Mouse (Mus musculus) urinary bladder, adult 18-20 months (tissue): Measurements from ENCODE around the gene Naa38.

ENCODE experiments used
- DNase-seq, 2 experiments: peaks; one replicate each; pipeline ENCODE4 v3.0.0; 2022; ENCODE audit warnings: low spot score in 2 of 2, mixed read lengths in 2 of 2

Naa38 gene

DNA sequence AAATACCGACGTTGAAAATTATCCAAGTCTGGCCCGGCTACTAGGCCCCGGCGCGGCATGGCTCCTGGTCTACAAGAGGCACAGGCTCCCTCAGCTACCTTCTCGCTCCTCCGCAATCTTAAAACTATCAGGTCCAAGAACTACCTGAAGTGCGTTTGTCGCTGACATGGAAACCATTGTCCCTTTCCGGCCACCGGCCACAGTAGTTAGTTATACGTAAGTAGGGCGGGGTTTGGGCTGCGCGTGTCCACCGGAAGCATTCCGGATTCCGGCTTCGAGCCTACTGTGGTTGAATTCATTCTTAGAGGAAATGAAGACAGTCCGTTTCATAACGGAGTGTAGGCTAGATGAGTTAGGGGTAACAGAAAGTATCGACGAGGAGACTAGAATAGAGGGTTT is at the start of gene Naa38, which contains the start of gene Cyb5d1:
Naa38 (plus strand) TSS at position 253 of the 399 bp plus-strand sequence.
Cyb5d1 (minus strand) TSS at position 397 of the 399 bp plus-strand sequence.
- peak; percentile 80 to 83 for DNase-seq

DNA sequence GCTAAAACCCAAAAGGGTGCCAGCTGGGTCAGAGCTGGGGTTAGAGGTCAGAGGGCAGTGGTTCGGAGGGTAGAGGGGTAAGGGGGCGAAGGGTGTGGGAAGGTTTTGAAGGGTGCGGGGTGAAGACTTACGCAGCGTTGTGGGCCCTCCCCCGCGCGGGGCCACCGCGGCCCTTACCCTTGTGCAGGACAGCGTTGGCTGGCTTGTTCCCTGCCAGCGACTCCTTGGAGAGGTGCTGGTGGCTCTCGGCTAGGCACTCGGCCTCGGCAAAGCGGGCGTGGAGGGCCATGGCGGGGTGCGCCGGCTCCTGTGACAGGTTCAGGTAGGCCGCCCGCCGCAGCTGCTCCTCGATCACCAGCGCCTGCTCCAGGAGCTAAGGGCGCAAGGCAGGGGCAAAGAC is 48.8 kb upstream of the Naa38 start:
- DNase-seq, result no peak

GRCm38 (mm10) chr11:69356544-69356943 is 38.7 kb upstream of the Naa38 start:
- DNase-seq, result no peak

DNA sequence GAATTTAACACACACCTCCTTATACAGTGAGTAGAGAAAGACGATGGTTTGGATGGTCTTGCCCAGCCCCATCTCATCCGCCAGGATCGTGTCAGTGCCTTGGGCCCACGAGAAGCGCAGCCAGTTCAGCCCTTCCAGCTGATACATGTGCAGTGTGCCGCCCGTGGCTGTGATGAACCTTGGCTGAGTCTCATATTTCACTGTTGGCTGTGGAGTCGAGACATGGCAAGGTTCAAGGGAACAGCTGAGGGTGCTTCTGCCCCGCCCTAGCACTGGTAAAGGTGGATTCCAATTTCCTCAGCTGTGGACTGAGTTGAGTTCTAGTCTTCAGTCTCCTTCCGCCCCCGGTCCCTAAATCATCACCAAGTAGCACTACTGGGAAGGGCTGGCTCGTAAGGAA is 37.6 kb upstream of the Naa38 start:
- no peak for DNase-seq

GRCm38 (mm10) chr11:69362021-69362420 is 33.3 kb upstream of the Naa38 start:
- DNase-seq, result no peak

DNA sequence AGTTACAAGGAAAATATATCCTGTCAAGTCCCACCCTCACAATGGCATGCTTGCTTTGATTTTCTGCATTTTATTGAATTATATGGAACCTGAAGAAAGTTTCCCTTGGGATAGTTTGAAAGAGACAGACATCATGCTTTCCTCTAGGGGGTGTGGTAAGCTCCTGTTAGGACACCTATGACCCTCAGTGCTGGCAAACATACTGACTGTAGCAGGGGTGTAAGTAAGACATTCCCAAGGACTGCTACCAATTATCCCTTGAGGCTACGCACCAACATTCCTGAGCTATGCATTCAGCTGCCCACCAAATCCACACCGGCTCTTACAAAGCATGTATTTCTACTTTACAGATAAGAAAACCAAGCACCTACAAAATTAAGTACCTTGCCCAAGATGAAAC is 32.8 kb upstream of the Naa38 start:
- DNase-seq, result no peak

- no peak for DNase-seq
Measured at GRCm38 (mm10) chr11:69364376-69364775, 30.9 kb upstream of the Naa38 start.

DNA sequence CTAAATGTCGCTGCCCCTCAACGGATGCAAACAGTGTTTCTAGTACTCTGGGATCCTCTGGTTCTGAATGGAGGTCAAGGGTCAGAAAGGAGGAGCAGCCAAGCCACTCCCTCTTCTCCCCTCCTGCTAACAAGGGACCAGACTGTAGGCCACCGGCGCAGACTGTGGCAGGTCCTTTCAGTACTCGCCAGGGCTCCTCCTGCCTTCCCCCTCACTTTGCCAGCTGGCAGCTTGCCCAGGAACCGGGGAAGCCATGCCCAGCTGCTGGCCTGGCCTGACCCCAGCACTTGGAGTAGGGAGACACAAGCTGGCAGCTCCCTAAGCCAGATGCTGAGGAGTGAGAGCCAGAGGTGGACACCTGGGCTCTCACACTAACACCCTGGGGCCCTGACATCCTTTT is 30.4 kb upstream of the Naa38 start:
- peak; percentile 86 to 88 for DNase-seq

- DNase-seq, result peak; percentile 44 to 54
Measured at GRCm38 (mm10) chr11:69365722-69366121, 29.6 kb upstream of the Naa38 start.

DNA sequence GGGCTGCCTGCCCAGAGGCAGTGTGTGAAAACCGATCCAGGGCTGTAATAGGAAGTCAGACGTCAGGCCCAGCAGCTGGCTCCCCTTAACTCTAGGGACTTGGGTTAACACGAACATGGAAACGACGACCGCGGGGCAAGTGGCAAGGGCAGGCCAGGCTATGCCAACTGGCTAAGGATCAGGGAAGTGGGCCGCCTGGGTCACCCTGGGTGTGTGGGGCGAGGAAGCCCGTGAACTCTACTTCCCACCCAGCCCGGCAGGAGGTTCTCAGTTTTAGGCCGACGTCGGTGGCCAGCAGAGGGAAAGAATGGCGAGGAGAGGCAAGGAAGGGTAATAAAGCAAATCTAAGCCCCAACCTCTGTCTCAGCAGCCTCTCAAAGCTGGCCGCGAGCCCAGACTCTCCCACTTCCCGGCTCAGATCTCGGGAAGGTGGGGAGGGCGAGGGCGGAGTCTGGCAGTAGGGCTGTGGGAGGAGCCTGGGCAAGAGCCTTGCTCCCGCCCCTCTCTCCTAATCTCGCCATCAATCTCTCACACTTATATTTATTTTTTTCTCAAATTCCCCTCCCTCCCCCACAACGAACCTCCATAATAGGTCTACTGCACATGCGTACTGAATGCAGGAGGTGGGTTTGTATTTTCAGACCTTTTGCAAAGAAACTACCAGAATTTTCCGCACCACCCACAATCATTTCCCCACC is 29.0 kb upstream of the Naa38 start:
- peak; percentile 90 to 94 for DNase-seq

GRCm38 (mm10) chr11:69366855-69367615 is 28.3 kb upstream of the Naa38 start:
- peak in 1 of 2 experiments; percentile 34 for DNase-seq

DNA sequence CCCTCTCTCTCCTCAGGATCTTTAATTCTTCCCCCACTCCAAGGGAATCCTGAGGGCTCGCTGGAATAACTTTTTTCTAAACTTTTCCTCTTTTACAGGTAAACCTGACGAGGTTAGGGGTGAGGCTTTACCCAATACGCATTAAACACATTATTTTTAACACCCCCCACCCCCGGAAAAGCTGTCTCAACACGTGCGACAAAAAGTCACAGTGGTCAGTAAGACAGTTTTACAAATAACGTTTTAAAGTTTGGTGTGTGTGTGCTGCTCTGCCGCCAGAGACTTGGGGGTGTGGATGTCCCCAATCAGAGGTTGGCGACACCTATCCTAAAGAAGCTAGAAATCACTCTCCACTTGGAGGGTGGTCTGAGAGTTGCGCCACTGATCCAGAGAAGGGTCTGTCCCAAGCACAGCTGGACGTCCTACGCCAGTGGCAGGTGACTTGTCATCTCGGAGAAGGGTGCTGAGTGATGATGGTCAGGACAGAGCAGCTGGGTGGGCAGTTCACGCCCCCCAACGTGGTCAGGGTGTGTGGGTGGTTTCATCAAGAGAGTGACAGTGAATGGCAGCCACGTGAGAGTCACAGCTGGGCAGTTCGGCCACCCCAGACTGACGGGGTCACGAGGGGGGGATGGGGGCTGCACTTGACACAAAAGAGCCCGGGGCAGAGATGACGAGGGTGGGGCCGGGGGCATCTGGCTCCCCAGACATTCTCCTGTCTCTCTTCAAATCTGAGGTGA is 27.5 kb upstream of the Naa38 start:
- DNase-seq, result peak in 1 of 2 experiments; percentile 44

GRCm38 (mm10) chr11:69368356-69369214 is 26.7 kb upstream of the Naa38 start:
- DNase-seq, result peak in 1 of 2 experiments; percentile 49

DNA sequence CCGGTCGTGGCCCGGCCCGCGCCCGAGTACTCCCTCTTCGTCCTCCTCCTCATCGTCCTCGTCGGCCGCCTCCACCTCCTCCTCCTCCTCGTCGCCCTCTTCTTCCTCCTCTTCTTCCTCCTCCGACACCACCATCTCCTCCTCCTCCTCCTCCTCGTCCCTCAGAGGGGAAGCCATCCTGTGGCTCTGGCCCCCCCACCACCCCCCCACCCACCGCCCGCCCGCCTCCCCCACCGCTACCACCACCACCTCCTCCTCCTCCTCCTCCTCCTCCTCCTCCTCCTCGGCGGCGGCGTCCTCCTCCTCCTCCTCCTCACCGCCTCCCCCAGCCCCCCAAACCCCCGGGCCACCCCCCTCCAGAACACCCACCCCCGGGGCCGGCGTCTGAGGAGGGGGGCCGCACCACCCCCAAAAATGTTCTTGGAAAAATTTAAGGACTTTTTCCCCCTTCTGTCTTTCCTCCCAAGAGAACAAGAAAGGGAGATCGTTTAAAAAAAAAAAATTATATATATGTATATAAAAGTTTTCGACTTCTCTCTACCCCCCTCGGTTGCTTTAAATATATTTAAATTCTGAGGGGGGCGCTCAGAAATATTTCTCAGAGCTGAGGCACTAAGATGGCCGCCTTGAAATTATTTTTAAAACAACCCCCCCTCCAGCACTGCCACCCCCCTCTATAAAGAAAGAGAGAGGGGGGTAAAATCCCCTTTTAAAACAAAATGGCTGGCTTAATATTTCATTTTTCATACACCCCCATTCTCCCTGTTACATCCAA is 25.9 kb upstream of the Naa38 start, which contains the start of gene Chd3:
Chd3 (minus strand) TSS at position 192 of the 775 bp plus-strand sequence.
- no peak for DNase-seq

DNA sequence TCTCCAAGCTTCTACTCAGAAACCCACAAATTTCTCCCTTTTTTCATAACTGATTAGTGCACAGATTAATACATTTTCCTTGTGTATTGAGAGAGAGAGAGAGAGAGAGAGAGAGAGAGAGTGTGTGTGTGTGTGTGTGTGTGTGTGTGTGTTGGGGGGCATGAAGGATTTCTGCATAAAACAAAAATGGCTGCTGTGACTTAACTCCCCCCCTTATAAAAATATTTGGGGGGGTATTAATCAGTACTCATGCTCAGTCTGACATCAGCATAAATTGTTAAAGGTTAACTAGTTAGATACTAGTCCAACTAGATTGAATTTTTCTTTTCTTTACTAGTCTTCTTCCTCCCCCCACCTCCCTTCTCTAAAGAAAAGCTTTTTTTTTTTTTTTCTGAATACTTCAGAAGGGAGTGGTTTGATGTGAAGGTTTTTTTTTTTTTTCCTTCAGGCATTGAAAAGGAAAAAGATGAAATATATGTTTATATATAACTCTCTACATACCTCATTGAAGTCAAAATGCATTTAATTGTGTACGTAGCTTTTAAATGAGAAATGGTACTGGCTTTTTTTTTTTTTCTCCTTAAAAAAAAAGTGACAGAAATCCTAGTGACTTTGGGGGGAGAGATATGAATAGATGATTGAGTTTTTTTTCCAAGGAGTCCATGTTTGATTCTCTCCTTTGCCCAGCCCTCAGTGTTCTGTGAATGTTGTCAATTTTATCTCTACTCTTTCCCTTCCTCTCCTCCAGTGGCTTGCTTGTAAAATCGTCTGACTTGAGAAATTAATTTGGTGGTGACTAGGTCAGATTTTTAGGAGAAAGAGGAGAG is 25.1 kb upstream of the Naa38 start:
- no peak for DNase-seq

GRCm38 (mm10) chr11:69370817-69371215 is 24.5 kb upstream of the Naa38 start:
- DNase-seq, result peak in 1 of 2 experiments; percentile 8

DNA sequence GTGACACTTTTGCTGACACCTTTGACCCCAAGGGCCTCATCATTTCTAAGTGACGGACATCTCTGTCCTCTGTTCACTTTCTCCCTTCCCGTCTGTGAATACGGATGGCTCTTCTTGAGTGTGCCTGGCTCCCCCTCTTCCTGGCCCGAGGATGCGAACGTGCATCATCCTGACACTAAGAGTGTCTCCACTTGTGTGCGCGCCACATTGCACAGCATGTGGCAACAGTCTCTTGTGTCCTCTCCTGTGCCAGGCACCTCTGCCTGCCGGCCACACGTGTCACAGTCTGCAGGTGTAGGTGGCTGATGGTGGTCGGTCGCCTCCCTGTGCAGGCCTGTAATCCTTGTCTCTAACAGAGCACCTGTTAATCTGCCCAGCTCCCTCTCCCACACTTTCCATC is 23.7 kb upstream of the Naa38 start:
- DNase-seq, result no peak

GRCm38 (mm10) chr11:69372056-69372779 is 23.1 kb upstream of the Naa38 start:
- no peak for DNase-seq

- no peak for DNase-seq
Measured at GRCm38 (mm10) chr11:69372780-69373170, 22.5 kb upstream of the Naa38 start.
